Mouse (Mus musculus) heart, adult 2 months (tissue): ENCODE data around the gene Naip6. TPM values are rescaled to one million over a fixed set of nuclear protein-coding genes. Genes with fewer than 3 reads are reported as not detected.

Source experiments
- DNase-seq, 2 experiments: peaks; one replicate each; pipeline ENCODE4 v3.0.0; 2021
- H3K27ac ChIP-seq: fragments of 200-600 bp; 2 replicates; pipeline ENCODE4 v1.8.1; 2022
- H3K27me3 ChIP-seq: fragments of 200-500 bp; 2 replicates; pipeline ENCODE4 v1.6.1; 2012; ENCODE audit warnings: mild to moderate bottlenecking, low read length, inconsistent platforms, mixed read lengths; ENCODE audit not compliant: control insufficient read depth, insufficient read depth
- H3K36me3 ChIP-seq: fragments of 200-500 bp; 2 replicates; pipeline ENCODE4 v1.6.1; 2012; ENCODE audit warnings: low read length, inconsistent platforms; ENCODE audit not compliant: control insufficient read depth, insufficient read depth
- H3K4me1 ChIP-seq: fragments of 200-500 bp; 2 replicates; pipeline ENCODE4 v1.6.1; 2011; ENCODE audit warnings: low read length; ENCODE audit not compliant: control insufficient read depth, insufficient read depth
- H3K4me3 ChIP-seq: fragments of 200-600 bp; 2 replicates; pipeline ENCODE4 v1.8.1; 2022
- H3K79me2 ChIP-seq: fragments of 200-500 bp; replicated peaks from 2 replicates; pipeline ENCODE4 v1.6.1; 2012; ENCODE audit warnings: mild to moderate bottlenecking, inconsistent platforms, low read length, moderate library complexity, mixed read lengths; ENCODE audit not compliant: control insufficient read depth, insufficient read depth
- H3K9ac ChIP-seq: fragments of 200-500 bp; 2 replicates; pipeline ENCODE4 v1.6.1; 2012; ENCODE audit warnings: low read depth, mild to moderate bottlenecking, control low read depth, inconsistent platforms, low read length, mixed read lengths
- POLR2A ChIP-seq: fragments of 200-500 bp; IDR thresholded peaks from 2 replicates; pipeline ENCODE4 v1.6.1; 2011; ENCODE audit warnings: mild to moderate bottlenecking, low read depth, low read length, control low read depth; ENCODE audit not compliant: insufficient read depth
- intact Hi-C: fragments of 180-260 bp; cut with DNase I; formaldehyde crosslinking; loops from one replicate; pipeline ENCODE4 v1.15.1; 2025
- polyA plus RNA-seq: library from polyadenylated mRNA; depleted of rRNA; stranded (reverse); fragments of >200 nt; gene quantifications from 2 replicates; pipeline ENCODE4 v1.2.3, GENCODE M21; 2012; rRNA removed
- total RNA-seq, 2 experiments: library from RNA; stranded (reverse); gene quantifications; 2 replicates each; pipeline ENCODE4 v1.2.3; 2021

Gene Naip6
- total and polyA plus RNA-seq, 3 experiments = 0.08 to 0.49 (median 0.36) TPM

GRCm38 (mm10) chr13:100243702-100244101 lies 73.8 kb downstream of the Naip6 start:
- no peak for DNase-seq
- Histone ChIP-seq H3K36me3 (no peaks in the 10 kb centered on the region), H3K9ac (no peak overlapping the region), H3K79me2 (no peaks in the 10 kb centered on the region), H3K27ac (no peak overlapping the region), H3K4me1 (no peaks in the 10 kb centered on the region), H3K27me3 (no peaks in the 10 kb centered on the region), H3K4me3 (no peak overlapping the region)
- intact Hi-C loops = no loop called here
- TF ChIP-seq POLR2A = no peak

Other genes starting within 250 kb of the Naip6 start
- 10 to 100 TPM; 25.6 to 27.1 TPM for gene Bdp1, start 213.6 kb downstream of the Naip6 start, total RNA-seq
- 1.4 and 5.0 TPM in 2 replicates for gene Bdp1, start 213.6 kb downstream of the Naip6 start, polyA plus RNA-seq
- 1 to 10 TPM; 3.3 to 8.1 TPM for gene Serf1, start 209.7 kb downstream of the Naip6 start, total RNA-seq
- gene Serf1, start 209.7 kb downstream of the Naip6 start, polyA plus RNA-seq = 1.3 and 2.9 TPM in 2 replicates
- 10 to 100 TPM; 13.3 to 16.1 TPM for gene Smn1, start 192.8 kb downstream of the Naip6 start, total RNA-seq
- 6.9 and 13.4 TPM in 2 replicates for gene Smn1, start 192.8 kb downstream of the Naip6 start, polyA plus RNA-seq
- under 1 TPM; 0.57 TPM for gene Naip2, start 115.6 kb downstream of the Naip6 start, total RNA-seq
- gene Naip2, start 115.6 kb downstream of the Naip6 start, polyA plus RNA-seq = 0.53 and 0.59 TPM in 2 replicates
- gene Naip5, start 71.4 kb downstream of the Naip6 start, total RNA-seq = under 1 TPM; 0.18 to 0.34 TPM
- 0.50 and 0.72 TPM in 2 replicates for gene Naip5, start 71.4 kb downstream of the Naip6 start, polyA plus RNA-seq
- gene Naip1, start 135.2 kb upstream of the Naip6 start, total RNA-seq = under 1 TPM; 0.05 to 0.09 TPM
- not detected in 2 replicates for gene Naip1, start 135.2 kb upstream of the Naip6 start, polyA plus RNA-seq
- 10 to 100 TPM; 21.4 to 24.3 TPM for gene Gtf2h2, start 174.9 kb upstream of the Naip6 start, total RNA-seq
- 15.5 and 24.3 TPM in 2 replicates for gene Gtf2h2, start 174.9 kb upstream of the Naip6 start, polyA plus RNA-seq
- gene Ocln, start 235.0 kb upstream of the Naip6 start, total RNA-seq = under 1 TPM; 0.43 to 0.76 TPM
- 0.37 and 0.82 TPM in 2 replicates for gene Ocln, start 235.0 kb upstream of the Naip6 start, polyA plus RNA-seq